Mouse (Mus musculus) gastrocnemius, adult 8-10 months (tissue): ENCODE results near the gene Ablim1. TPM values are rescaled to one million over a fixed set of nuclear protein-coding genes. Genes with fewer than 3 reads are reported as not detected.

Source experiments
- DNase-seq, 2 experiments: peaks; one replicate each; pipeline ENCODE4 v3.0.0; 2022; ENCODE audit warnings: low spot score in 2 of 2
- total RNA-seq, 4 experiments: library from RNA; stranded (reverse); gene quantifications; 2 replicates each; pipeline ENCODE4 v1.2.4; 2022

Gene Ablim1
- total RNA-seq, 4 experiments from 2014 or later, result 37.8 to 51.1 (median 48.1) TPM

DNA sequence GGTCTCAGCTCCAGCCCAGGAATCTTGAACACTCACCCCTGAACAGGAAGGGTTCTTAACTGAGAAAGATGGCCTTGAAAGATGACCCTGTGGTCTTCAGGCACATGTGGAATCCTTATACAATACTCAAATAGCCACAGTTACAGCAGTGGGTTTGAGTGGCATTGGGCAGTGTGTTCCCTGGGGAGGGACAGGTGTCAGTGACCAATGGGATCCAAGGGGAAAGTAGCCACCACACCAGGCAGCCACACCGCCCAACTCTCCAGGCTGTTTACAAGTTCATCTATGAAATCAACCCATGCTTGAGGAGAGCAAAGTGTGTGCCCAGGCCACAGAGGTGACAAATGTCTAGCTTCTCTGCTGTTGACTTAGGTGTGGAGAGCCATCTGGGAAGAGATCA lies 123.6 kb downstream of the Ablim1 start:
- DNase-seq, result no peak

DNA sequence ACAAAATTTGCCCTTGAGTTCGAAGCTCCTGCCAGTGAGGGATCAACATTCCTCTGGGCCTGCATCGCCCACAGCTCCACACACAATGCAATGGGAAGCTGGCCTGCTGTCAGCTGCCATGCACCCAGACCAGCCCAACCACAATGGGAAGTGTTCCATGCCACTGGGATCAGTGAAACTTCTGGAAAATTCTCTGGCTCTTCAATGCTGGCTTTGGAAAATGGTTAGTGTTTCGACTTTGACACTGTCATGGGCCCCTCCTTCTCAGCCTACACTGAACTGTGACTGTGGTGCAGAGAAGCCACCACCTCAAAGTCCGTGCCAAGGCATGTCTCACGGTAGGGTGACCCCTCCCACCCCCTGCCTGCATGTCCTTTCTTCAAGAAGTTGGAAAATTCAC lies 125.3 kb downstream of the Ablim1 start:
- DNase-seq, result no peak

GRCm38 (mm10) chr19:57188553-57188952 lies 126.2 kb downstream of the Ablim1 start:
- no peak for DNase-seq

GRCm38 (mm10) chr19:57185021-57185420 lies 129.7 kb downstream of the Ablim1 start:
- no peak for DNase-seq

DNA sequence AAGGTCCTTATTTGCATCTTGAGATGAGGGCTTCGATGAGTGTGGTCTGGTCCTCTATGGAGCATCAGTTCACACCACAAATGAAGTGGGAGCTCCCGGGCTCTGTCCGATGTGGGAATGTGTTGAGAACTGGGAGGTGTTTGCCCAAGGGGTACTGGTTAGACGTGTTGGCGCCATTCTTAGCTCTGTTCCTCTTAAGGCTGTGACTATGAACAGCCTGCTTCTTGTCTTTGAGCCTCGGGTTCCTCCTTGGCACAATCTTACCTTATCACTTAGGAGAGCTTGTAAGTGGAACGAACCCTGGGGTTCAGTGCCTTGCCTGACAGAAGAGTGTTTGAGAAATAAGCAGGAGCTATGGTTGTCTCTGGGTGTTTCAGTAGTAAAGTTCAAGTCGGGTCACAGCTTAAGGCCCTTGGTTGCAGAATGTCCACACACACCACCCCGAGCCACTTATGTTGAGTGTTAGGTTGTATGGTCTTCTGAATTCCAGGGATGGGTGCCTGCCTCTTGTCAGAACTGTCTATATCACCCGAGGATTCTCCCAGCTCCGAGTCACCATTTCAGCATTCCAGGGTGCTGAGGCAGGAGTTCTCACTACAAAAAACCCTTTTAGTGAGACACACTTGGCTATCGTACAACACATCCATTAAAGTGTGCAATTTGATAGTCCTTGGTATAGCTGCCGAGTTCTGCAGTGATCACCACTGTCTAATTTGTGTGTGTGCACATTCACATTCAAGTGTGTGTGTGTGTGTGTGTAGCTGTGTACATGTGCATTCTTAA lies 131.6 kb downstream of the Ablim1 start:
- no peak for DNase-seq

- DNase-seq, result no peak
These were observed 132.7 kb downstream of the Ablim1 start for GRCm38 (mm10) chr19:57181852-57182528.

GRCm38 (mm10) chr19:57181317-57181716 lies 133.4 kb downstream of the Ablim1 start:
- DNase-seq, result no peak

- DNase-seq, result no peak
These were observed 133.8 kb downstream of the Ablim1 start for GRCm38 (mm10) chr19:57180908-57181307.

GRCm38 (mm10) chr19:57180333-57180732 lies 134.4 kb downstream of the Ablim1 start:
- DNase-seq, result no peak

DNA sequence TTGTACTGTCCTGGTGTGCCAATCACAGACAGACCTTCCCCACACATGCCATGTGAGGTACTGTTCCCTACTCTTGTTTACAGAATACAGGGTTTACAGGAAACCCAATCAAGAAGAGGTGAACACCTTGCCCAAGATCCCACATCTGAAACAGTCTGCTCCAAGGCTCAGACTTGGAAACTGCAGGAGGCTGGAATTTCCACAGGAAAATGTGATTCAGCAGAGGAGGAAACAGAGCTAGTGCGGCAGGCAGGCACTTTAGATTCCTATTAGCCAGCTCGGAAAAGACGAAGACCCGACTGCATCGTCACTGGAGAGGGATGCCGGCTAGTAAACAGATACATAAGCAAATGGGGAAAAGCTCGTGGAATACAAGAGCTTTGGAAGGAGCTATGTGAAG lies 135.4 kb downstream of the Ablim1 start:
- no peak for DNase-seq

- no peak for DNase-seq
These were observed 137.4 kb downstream of the Ablim1 start for GRCm38 (mm10) chr19:57177334-57177733.

- no peak for DNase-seq
These were observed 139.6 kb downstream of the Ablim1 start for GRCm38 (mm10) chr19:57175077-57175476.

GRCm38 (mm10) chr19:57174541-57174940 lies 140.2 kb downstream of the Ablim1 start:
- no peak for DNase-seq

DNA sequence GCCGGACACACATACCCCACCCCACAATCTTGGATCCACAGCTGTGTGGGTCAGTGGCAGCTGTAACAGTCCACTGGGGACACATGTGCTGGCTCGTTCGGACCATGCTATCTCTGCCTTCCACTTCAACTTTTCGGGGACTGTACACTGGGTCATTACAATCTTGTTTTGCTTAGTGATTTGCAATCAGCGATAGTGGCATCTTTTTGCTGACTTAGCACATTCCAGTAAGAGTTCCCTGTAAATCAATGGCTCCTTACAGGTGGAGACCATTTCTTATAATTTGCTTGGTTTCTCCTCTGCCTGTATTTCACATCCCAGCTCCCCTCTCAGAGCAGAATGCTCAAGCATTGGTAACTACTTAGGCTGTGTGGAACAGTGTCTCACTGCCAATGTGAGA lies 140.7 kb downstream of the Ablim1 start:
- no peak for DNase-seq

DNA sequence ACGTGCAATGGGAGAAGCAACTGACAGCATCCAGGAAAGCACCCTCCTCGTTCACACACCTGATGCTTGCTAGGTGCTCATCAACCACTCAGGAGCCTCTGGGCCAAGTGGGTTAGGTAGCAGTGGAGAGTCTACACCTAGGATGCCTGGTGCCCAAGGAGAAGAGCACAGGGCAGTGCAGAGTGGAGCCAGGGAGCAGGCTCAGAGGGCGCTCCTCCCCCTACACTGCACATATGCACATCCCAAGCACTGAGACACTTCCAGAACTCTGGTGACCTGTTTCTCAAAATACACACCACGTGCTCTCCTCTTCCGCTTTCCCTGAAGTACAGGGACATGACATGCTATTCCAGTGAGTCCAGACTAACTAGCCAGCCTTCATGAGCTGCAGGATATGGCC lies 142.4 kb downstream of the Ablim1 start:
- no peak for DNase-seq

DNA sequence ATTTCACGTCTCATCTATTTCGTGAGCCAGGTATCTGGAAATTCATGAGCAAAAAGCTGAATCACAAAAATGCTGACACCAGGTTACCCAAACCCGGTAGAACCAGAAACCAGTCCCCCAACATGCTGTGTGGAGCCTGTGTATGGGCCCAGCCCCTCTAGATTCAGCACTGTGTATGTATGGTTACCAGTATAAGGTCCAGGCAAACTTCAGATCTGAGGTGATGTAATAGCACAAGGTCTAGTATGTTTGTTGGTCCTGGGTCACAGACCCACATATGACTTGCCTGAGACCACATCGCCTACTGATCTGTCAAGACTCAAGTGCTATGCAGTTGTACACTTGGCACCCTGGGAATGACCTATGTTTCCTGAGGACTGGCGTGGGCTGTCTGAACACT lies 143.8 kb downstream of the Ablim1 start:
- DNase-seq, result no peak

- no peak for DNase-seq
These were observed 145.2 kb downstream of the Ablim1 start for GRCm38 (mm10) chr19:57169485-57169884.

- DNase-seq, result no peak
These were observed 147.0 kb downstream of the Ablim1 start for GRCm38 (mm10) chr19:57167721-57168120.

DNA sequence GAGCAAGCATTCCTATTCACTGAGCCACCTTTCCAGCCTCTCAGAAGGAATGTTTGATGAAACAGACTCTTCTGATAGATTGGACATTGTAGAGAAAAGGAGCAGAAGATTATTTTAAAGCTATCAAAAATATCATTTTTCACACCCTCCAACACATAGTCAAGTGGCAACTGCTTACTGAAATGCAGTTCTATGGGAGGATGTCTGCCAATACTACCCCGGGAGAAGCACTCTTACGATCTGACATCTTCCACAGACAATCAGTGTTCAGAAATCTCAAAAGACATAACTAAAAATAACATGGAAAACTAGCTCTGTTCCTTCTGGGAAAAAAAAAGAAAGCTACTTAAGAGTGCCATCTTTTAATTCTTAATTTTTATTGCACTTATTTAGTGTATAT lies 149.8 kb downstream of the Ablim1 start:
- DNase-seq, result no peak

- no peak for DNase-seq
These were observed 151.4 kb downstream of the Ablim1 start for GRCm38 (mm10) chr19:57163315-57163714.

DNA sequence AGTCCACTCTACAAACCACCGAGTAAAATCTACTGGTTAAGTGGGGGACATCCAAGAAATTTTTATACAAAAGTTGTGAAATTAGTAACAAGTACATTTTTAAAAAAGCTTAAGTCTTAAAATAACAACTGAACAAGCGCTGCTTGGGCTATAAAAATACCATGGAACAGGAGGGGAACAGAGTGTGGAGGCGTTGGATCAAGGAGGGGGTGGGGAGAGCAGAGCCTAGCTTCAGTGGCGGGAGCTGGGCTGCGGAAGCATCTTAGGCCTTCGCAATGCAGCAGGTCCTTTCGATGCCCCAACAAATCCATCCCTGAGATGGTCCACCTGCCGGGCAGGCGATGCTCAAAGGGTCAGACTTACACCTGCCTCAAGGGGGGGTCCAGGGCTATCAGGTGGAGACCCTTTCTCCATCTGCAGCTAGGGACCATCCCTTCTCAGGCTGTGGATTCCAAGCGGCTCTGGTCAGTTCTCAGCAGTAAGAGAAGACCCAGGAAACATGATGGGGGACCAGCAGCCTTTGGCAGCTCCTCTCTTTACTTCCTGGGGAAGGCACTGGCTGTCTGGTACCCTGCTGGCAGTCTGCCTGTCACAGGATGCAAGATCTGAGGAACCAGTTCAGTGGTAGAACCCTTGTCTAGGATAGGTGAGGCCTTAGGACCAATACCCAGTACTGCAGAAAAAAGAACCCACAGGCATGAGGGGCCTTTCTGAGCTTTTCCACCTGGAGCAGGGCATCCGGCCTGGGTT lies 152.6 kb downstream of the Ablim1 start:
- no peak for DNase-seq

DNA sequence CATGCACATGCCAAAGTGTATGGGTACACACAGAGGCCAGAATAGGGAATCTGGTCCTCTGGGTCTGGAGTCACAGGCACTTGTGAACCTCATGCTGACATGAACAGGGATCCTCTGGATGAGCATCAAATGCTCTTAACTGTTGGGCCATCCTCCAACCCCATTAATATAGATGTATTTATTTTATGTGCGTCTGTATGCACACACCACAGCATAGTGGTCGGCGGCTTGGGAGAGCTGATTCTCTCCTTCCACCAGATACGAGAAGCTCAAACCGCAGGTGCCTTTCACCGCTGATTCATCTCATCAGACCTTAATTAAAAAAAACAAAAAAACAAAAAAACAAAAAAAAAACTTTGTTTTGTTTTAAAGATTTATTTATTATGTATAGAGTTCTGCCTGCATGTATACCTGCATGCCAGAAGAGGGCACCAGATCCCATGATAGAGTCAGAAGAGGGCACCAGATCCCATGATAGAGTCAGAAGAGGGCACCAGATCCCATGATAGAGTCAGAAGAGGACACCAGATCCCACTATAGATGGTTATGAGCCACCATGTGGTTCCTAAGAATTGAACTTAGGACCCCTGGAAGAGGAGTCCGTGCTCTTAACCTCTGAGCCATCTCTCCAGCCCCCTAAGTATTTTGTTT lies 153.6 kb downstream of the Ablim1 start:
- no peak for DNase-seq
